Mouse (Mus musculus) myocyte (in vitro differentiated cells): ENCODE measurements at regions not wholly inside any gene's neighbourhood (a gene's known extent, or its start where the extent isn't known, plus 50 kb on each side); places are given as distances from the start of the nearest gene placed in this dataset.

Experiments
- CEBPB ChIP-seq: IDR thresholded peaks from 2 replicates; pipeline ENCODE4 v1.6.1; 2011; ENCODE audit warnings: mild to moderate bottlenecking, moderate library complexity; ENCODE audit not compliant: poor library complexity, insufficient read depth, severe bottlenecking
- MAX ChIP-seq: IDR thresholded peaks from one replicate; pipeline ENCODE4 v1.6.1; 2011; ENCODE audit warnings: low read depth, mild to moderate bottlenecking, control low read depth
- MYOG ChIP-seq, 3 experiments: IDR thresholded peaks; one replicate each; pipeline ENCODE4 v1.6.1; 2011; ENCODE audit warnings: control low read depth in 2 of 3, low read depth in 2 of 3, mild to moderate bottlenecking in 2 of 3; ENCODE audit not compliant: insufficient read length in 2 of 3, control insufficient read depth in 1 of 3, insufficient read depth in 1 of 3
- POLR2A ChIP-seq: IDR thresholded peaks from one replicate; pipeline ENCODE4 v1.6.1; 2011; ENCODE audit warnings: low read depth, mild to moderate bottlenecking, control low read depth, moderate library complexity; ENCODE audit not compliant: insufficient read length

DNA sequence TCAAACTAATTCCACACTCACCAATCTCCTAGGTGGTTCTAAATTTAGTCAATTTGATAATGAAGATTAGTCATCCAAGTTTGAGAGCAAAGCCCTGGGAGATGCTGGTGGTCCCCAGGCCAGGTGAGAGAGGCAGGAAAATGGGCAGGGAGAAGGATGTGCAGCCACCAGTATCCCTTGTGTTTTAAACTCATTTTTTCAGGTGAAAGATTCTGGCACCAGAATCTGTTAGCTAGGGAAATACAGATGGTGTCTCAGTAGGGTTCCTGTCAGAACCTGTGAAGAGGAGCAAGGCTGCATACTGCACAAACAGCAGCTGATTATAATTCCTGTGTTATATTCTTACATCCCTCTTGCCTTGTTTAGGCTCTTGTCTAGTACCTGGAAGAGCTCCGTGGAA lies 527.5 kb upstream of the Lrrc6 start:
- TF ChIP-seq CEBPB (no peak), MYOG (IDR thresholded peaks at IDR 0.05; ENCODE audit: control insufficient read depth in 1 of 3, insufficient read depth in 1 of 3, insufficient read length in 2 of 3, low read depth in 2 of 3) (no peak), POLR2A (no peak), MAX (no peak)
